ENCODE assay signal across 12 mouse cellular contexts in the genomic region with DNA sequence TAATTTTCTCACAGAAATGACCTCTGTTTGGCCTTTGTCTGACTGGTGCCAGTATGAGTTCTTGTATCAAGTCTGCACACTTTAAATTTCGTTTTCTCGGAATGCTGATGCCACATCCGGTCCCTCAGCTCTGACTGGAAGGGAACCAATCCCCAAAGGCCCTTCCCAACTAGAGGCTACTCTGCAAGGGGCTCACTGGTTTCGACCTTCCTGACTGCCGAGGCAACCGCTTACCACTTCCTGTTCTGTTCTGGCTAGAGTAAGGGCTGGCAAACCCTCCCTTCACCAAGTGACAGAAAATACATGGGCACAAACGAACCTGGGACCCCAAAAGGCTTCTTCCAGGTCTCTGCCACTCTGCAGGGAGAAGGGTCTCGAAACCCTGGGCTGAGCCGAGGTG. TPM values are rescaled to one million over a fixed set of nuclear protein-coding genes. Genes with fewer than 3 reads are reported as not detected.
A peak's percentile ranks its signal among the peaks of the same experiment; 100 is the strongest.
DNase-seq lines count a peak whose midpoint lies in the region; ATAC-seq and TF ChIP-seq lines count a peak whose summit lies in the region.
"Had no signal": no experiment of that assay in that cellular context is flagged by ENCODE, and none has a peak within 500 bp of the region (broad histone marks: within the 10 kb centered on the region; RNA-seq: fewer than 3 reads in every experiment).

No protein-coding gene starts in this region.

- H3K9me3 ChIP-seq in midbrain, postnatal 0 days (ENCODE audit: low read length), result no peaks in the 10 kb centered on the region

- no peak for TF ChIP-seq CTCF in midbrain, postnatal 0 days (IDR thresholded peaks at IDR 0.05)

- peak; percentile 80 for ATAC-seq in granulocyte monocyte progenitor cell, adult 5-6 weeks (replicated peaks; ENCODE audit: poor library complexity, severe bottlenecking)
- ATAC-seq in megakaryocyte progenitor cell, adult 5-6 weeks (replicated peaks; ENCODE audit: poor library complexity), result peak; percentile 65
- ATAC-seq in midbrain, postnatal 0 days (ENCODE audit: low FRiP score), result no peak
- ATAC-seq: forebrain, embryonic 16.5 days had no signal

- H3K27ac ChIP-seq in midbrain, postnatal 0 days (ENCODE audit: low read depth, low read length), result no peak overlapping the region

- no peaks in the 10 kb centered on the region for H3K27me3 ChIP-seq in midbrain, postnatal 0 days (ENCODE audit: insufficient read depth, low read length)

- no peak overlapping the region for H3K9ac ChIP-seq in midbrain, postnatal 0 days (replicated peaks; ENCODE audit: low read length, poor library complexity, severe bottlenecking)

- 84% methylated on average over 9 of the region's 9 CpGs for WGBS in midbrain, postnatal 0 days

- H3K4me1 ChIP-seq in midbrain, postnatal 0 days (ENCODE audit: insufficient read depth, low read length), result no peaks in the 10 kb centered on the region

- peak; percentile 31 for DNase-seq in lung, postnatal 25 days (ENCODE audit: low spot score)
- DNase-seq in lung, postnatal 10 days, result no peak
- DNase-seq in thymus, postnatal 36 days, result peak; percentile 70 to 75
- DNase-seq in midbrain, postnatal 0 days (ENCODE audit: low spot score), result no peak
- no peak for DNase-seq in adrenal gland, postnatal 36 days
- DNase-seq in right cerebral cortex, postnatal 36 days (ENCODE audit: low spot score in 2 of 2), result no peak
- DNase-seq: cerebellum, adult 18-20 months had no signal

- H3K4me3 ChIP-seq in midbrain, postnatal 0 days (ENCODE audit: low read depth, low read length), result no peak overlapping the region

- H3K4me2 ChIP-seq in midbrain, postnatal 0 days (ENCODE audit: low read depth, low read length, poor library complexity, severe bottlenecking), result no peak overlapping the region

- H3K36me3 ChIP-seq in midbrain, postnatal 0 days (ENCODE audit: insufficient read depth, low read length), result no peaks in the 10 kb centered on the region

RNA-seq across cellular contexts. Expression of gene Treml2, which starts 1.6 kb away (rescaled TPM):
- 58.2 and 68.7 TPM in 2 replicates for total RNA-seq in granulocyte monocyte progenitor cell, adult 5-6 weeks (2014; fragmentation: Nextera tagmentation)
- 42.5 and 45.8 TPM in 2 replicates for total RNA-seq in granulocyte monocyte progenitor cell, adult 5-6 weeks (2017)
- 42.9 and 54.0 TPM in 2 replicates for total RNA-seq in megakaryocyte progenitor cell, adult 5-6 weeks (2015)
- total RNA-seq in megakaryocyte progenitor cell, adult 5-6 weeks (2017), result 43.9 and 50.8 TPM in 2 replicates
- total RNA-seq in midbrain, postnatal 0 days (2014; rRNA removed), result 0.42 and 0.49 TPM in 2 replicates
- 0.06 and 0.07 TPM in 2 replicates for polyA plus RNA-seq in midbrain, postnatal 0 days (2015; fragmentation: Nextera tagmentation; extraction: Ambion mirVana)
- under 1 TPM; 0.23 to 0.46 TPM for total RNA-seq in adrenal gland, postnatal 36 days (2021)
- polyA plus RNA-seq: forebrain, embryonic 16.5 days had no signal

RNA-seq across cellular contexts. Expression of gene B430306N03Rik, which starts 15.1 kb away (rescaled TPM):
- 3.1 and 8.2 TPM in 2 replicates for total RNA-seq in granulocyte monocyte progenitor cell, adult 5-6 weeks (2014; fragmentation: Nextera tagmentation)
- total RNA-seq in granulocyte monocyte progenitor cell, adult 5-6 weeks (2017), result 3.0 TPM in 2 replicates
- total RNA-seq in megakaryocyte progenitor cell, adult 5-6 weeks (2015), result 8.3 and 11.9 TPM in 2 replicates
- total RNA-seq in megakaryocyte progenitor cell, adult 5-6 weeks (2017), result 2.7 and 4.6 TPM in 2 replicates
- total RNA-seq in midbrain, postnatal 0 days (2014; rRNA removed), result 0.16 TPM in 1 of 2 replicates, not detected in the other
- polyA plus RNA-seq in midbrain, postnatal 0 days (2015; fragmentation: Nextera tagmentation; extraction: Ambion mirVana), result 0.06 and 0.10 TPM in 2 replicates
- total RNA-seq in adrenal gland, postnatal 36 days (2021), result under 1 TPM; 0.13 to 0.23 TPM
- polyA plus RNA-seq: forebrain, embryonic 16.5 days had no signal

RNA-seq across cellular contexts. Expression of gene Treml4, which starts 36.8 kb away (rescaled TPM):
- 0.56 and 0.99 TPM in 2 replicates for total RNA-seq in granulocyte monocyte progenitor cell, adult 5-6 weeks (2014; fragmentation: Nextera tagmentation)
- total RNA-seq in granulocyte monocyte progenitor cell, adult 5-6 weeks (2017), result 1.4 and 2.6 TPM in 2 replicates
- total RNA-seq in megakaryocyte progenitor cell, adult 5-6 weeks (2015), result 0.10 and 0.76 TPM in 2 replicates
- 2.2 and 2.9 TPM in 2 replicates for total RNA-seq in megakaryocyte progenitor cell, adult 5-6 weeks (2017)
- total RNA-seq in midbrain, postnatal 0 days (2014; rRNA removed), result 0.27 TPM in 1 of 2 replicates, not detected in the other
- polyA plus RNA-seq in midbrain, postnatal 0 days (2015; fragmentation: Nextera tagmentation; extraction: Ambion mirVana), result 0.16 and 0.22 TPM in 2 replicates
- 1 to 10 TPM in 1 of 2 experiments, under 1 TPM in 1; 0.36 to 1.5 TPM for total RNA-seq in adrenal gland, postnatal 36 days (2021)
- total RNA-seq: left cerebral cortex, postnatal 14 days had no signal
- polyA plus RNA-seq: forebrain, embryonic 16.5 days had no signal

RNA-seq across cellular contexts. Expression of gene Trem2, which starts 45.3 kb away (rescaled TPM):
- total RNA-seq in granulocyte monocyte progenitor cell, adult 5-6 weeks (2014; fragmentation: Nextera tagmentation), result 2.8 and 6.4 TPM in 2 replicates
- total RNA-seq in granulocyte monocyte progenitor cell, adult 5-6 weeks (2017), result 3.7 and 4.2 TPM in 2 replicates
- total RNA-seq in megakaryocyte progenitor cell, adult 5-6 weeks (2015), result 3.4 and 5.7 TPM in 2 replicates
- total RNA-seq in megakaryocyte progenitor cell, adult 5-6 weeks (2017), result 4.2 and 13.6 TPM in 2 replicates
- total RNA-seq in midbrain, postnatal 0 days (2014; rRNA removed), result 10.9 and 23.6 TPM in 2 replicates
- 8.2 and 8.4 TPM in 2 replicates for polyA plus RNA-seq in midbrain, postnatal 0 days (2015; fragmentation: Nextera tagmentation; extraction: Ambion mirVana)
- total RNA-seq in adrenal gland, postnatal 36 days (2021), result 1 to 10 TPM; 2.7 to 6.0 TPM
- polyA plus RNA-seq: small intestine, adult 2 months had no signal

RNA-seq across cellular contexts. Expression of gene Trem3, which starts 53.3 kb away (rescaled TPM):
- total RNA-seq in granulocyte monocyte progenitor cell, adult 5-6 weeks (2014; fragmentation: Nextera tagmentation), result 84.6 and 114 TPM in 2 replicates
- 126 and 147 TPM in 2 replicates for total RNA-seq in granulocyte monocyte progenitor cell, adult 5-6 weeks (2017)
- total RNA-seq in megakaryocyte progenitor cell, adult 5-6 weeks (2015), result 124 and 147 TPM in 2 replicates
- 113 and 150 TPM in 2 replicates for total RNA-seq in megakaryocyte progenitor cell, adult 5-6 weeks (2017)
- total RNA-seq in midbrain, postnatal 0 days (2014; rRNA removed), result not detected in 2 replicates
- polyA plus RNA-seq in midbrain, postnatal 0 days (2015; fragmentation: Nextera tagmentation; extraction: Ambion mirVana), result not detected in 2 replicates
- total RNA-seq in adrenal gland, postnatal 36 days (2021), result not detected
- polyA plus RNA-seq: forebrain, embryonic 16.5 days had no signal

Comparison
In these comparisons a context has a peak if more than half of its experiments do, and no peak if none do; other contexts are left out.
1. DNase-seq: peak in lung, postnatal 25 days (single experiment) and thymus, postnatal 36 days (2 of 2); none in lung, postnatal 10 days (single experiment), midbrain, postnatal 0 days (single experiment), adrenal gland, postnatal 36 days (0 of 2) and right cerebral cortex, postnatal 36 days (0 of 2).
2. RNA of gene Treml2, which starts 1.6 kb away (total RNA-seq): 42.5 to 68.7 TPM in granulocyte monocyte progenitor cell, adult 5-6 weeks and 42.9 to 54.0 TPM in megakaryocyte progenitor cell, adult 5-6 weeks; 0.42 to 0.49 TPM in midbrain, postnatal 0 days and 0.23 to 0.46 TPM in adrenal gland, postnatal 36 days; every median in the first group is over 10 times any median in the second.